Mouse (Mus musculus): ENCODE results near the gene Med12l.

The Med12l gene

DNA sequence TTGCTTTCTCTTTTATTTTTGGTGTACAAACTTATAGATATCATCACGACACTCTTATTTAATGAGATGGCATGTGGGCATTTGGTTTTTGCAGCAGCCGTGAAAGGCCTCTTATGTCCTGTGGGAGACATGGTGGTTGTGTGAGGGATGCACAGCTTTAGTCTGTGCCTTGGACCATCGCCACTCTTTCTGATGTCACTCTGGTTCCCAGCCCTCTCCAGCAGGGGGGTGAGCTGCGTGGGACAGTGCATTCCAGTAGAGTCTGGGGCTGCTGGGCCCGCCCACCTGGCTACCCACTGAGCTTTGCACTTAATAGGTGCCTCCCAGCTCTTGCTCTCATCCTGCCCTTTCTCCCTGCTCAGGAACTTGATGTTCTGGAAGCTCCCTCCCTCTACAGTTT is 175.5 kb downstream of the Med12l start:
- DNase-seq (ENCODE audit: extremely low read depth, insufficient read length, low spot score) = peak; percentile 14

DNA sequence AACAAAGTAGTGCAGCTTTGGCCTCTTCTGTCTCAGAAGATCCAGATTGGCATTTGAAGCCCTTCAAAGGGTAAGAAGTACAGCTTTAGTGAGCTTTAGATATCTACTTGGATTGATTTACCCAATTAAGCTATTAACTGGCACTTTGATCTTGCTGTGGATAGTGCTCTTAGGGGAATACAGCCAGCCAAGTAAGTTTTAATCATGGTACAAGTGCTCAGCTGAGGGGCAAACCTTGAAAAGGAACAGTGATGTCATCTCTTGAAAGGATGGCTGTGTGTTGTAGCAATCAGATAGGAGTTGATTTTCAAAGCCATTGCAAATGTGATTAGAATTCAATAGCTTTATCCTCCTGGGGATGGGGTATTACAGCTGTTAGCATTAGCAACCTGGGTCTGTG is 176.5 kb downstream of the Med12l start:
- no peak for DNase-seq (ENCODE audit: extremely low read depth, insufficient read length, low spot score)

DNA sequence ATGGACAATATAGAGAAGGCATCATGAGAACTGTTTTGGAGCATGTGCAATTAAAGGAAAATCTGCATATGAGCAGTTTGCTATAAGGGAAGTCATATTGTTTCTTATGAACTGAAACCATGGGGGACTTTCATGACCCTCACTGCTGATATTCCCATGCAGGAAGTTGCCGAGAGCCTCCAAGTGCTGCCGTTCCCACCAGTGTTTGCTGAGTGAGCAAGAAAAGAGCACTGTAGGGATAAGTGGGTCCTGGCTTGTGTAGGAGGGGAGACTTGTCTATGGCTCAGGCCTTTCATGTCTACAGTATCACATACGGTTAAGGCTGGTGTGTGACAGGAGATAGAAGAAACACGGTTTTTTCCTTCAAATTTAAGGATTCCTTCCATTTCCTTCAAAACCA is 180.0 kb downstream of the Med12l start:
- no peak for DNase-seq (ENCODE audit: extremely low read depth, insufficient read length, low spot score)

DNA sequence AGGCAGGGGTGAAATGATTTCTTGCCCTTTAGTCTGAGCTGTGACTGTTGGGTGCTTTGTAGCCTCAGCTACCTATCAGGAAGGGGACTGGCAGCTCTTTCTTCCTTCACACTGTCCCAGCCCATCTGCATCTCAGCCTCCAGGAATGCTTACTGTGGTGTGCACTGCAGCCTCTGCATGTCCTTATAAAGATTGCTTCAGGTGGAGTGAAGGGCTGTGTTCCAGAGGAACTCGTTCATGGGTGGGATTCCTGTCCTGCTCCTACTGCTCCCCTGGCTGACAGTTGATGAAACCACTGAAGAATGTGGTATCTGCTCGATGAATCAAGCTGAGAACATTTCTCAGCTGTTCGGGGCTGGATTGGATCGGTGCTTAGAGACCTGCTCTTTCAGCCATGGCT is 181.7 kb downstream of the Med12l start:
- no peak for DNase-seq (ENCODE audit: extremely low read depth, insufficient read length, low spot score)

DNA sequence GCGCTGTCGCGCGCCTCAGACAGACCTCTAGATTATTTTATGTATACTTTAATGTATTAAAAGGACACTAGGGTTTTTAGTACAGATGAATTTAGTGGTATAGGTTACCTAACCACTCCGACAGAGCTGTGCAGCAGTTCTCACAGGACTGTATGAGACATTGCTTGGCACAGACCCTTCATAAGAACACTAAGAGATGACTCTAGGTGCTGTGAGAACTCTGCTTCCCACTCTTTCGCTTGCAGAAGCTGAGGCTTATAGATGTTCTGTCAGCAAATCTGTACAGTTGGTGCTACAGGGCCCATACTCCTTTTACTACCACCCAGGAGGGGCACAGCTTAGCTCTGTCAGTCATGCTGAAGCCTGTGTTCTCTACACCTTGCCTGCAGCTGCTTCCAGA is 186.0 kb downstream of the Med12l start:
- no peak for DNase-seq (ENCODE audit: extremely low read depth, insufficient read length, low spot score)

DNA sequence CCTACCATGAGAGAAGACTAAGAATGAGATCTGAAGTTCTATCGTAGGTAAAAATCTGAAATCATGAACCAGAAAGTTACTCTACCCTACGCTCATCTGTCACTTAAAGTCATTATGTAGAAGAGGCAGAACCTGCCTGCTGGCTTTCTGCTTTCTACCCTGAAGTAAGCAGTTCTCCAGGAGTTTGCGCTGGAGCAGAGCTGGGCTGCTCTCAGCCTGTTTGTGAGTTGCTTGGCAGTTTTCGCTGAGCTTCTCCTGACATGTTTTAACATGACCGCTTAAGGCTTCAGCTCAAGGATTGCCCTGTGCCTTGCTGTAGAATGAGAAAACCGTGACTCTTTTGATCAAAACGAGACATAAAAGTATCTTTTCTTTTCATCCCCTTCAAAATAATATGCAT is 188.5 kb downstream of the Med12l start:
- no peak for DNase-seq (ENCODE audit: extremely low read depth, insufficient read length, low spot score)

DNA sequence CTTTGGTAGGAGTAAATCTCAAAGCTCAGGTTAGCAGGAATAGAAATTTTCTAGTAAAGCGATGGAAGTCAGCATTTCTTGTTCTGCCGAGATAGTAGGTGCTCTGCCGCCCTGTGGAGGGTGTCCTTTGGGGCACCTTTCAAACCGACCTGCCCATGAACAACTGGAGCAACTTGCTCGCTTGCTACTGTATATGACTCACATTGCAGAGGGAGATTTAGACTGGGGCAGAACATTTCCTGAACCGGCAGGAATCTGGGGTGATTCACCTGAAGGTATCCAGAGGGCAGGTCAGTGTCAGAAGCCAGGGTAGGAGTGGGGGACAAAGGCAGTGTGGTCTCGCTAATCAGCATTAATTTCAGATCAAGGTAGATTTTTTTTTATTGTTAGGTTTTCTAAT is 189.3 kb downstream of the Med12l start, which contains the start of gene Gpr87:
Gene Gpr87 (minus strand): TSS at position 167 of the 400 bp plus-strand sequence.
- no peak for DNase-seq (ENCODE audit: extremely low read depth, insufficient read length, low spot score)

DNA sequence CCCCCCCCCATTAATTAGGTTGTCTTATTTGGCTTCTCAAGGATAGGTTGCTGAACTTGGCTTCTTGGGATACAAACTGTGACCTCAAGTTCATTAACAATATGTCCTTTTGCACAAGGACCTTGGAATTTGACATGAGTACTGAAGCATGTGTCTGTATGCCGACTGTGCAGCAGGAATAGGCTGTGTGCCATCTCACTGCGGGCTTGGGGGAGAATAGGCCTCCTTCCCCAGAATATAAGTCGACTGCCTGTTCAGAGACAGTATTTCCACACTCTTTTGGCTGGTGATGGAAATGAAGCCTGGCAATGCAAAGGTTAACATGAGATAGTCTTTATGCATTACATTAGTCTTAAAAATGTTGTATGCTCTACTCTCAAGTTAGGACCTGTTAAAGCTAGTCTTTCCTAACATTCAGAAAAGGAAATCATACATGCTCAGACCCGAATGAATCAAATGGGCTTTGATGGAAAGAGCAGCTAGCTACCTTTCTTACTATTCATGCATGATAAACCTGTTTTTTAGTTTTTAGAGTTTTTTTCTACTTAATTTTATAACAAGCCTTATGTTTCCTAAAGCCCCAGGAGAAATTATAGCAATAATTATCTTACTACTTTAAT is 191.8 kb downstream of the Med12l start:
- DNase-seq (ENCODE audit: extremely low read depth, insufficient read length, low spot score) = no peak

DNA sequence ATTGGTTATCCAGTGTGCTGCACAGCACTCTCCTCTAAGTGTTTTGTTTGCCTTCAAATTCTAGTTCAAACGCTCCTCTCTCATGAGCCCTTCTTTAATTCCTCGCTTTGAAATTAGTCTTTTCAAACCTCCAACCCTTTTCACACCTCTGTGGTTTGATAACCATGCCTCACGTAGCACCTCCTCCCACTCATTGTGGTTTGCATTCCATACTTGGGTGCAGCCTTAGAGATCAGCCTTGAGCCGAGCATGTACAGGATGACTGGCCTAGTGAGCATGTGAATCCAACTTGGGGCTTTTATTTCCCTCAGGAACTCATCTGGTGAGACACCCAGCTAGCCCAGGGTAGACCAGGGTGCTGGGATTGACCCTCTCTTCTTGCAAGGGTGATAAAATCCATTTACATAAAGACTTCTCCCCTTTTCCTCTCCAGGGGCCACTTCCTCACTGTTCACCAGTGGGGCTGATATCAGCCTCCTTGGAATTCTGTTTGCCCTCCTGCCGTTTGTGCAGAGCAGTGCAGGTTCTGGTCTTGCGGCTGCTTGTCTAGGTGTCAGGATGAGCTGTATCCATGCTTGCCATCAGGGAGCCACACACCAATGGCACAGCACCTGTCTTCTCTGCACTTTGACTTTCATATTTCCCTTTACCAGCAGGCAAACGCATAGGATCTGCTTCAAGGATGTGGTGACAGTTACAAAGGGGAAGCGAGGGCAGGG is 198.3 kb downstream of the Med12l start:
- DNase-seq (ENCODE audit: extremely low read depth, insufficient read length, low spot score) = peak; percentile 19

DNA sequence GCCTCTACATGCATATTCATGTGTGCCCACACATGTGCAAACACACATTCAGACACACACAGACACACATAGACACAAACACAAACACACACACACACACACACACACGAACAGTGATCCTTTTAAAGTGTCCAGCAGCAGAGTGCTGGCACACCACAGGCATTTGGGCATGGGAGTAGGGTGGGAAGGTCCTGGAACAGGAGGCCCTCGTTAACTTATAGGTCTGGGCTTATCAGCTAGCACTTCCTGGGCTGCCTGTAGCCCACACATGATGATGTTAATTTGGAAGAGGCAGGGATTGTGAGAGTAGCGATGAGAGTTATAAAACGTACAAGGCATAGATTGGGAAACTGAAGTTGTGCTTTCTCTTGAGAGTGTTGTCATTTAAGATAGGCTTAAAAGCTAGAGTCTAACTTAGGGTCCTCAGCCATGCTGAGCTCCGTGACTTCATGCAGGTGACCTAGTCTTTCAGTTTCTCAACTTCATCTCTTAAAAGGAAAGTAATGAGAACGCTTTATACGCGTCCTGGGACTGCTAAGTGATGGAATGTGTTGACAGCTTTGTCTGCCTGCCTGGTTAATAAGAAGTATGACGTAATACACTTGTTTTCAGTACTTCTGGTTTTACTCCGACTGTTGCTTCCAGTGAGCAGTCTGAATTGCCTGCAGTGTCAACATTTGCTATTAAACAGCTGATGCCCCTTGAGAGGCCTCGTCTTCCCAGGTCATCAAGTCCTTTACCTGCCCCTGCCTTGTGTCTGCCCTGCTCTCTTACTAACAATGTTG is 199.3 kb downstream of the Med12l start:
- no peak for DNase-seq (ENCODE audit: extremely low read depth, insufficient read length, low spot score)

DNA sequence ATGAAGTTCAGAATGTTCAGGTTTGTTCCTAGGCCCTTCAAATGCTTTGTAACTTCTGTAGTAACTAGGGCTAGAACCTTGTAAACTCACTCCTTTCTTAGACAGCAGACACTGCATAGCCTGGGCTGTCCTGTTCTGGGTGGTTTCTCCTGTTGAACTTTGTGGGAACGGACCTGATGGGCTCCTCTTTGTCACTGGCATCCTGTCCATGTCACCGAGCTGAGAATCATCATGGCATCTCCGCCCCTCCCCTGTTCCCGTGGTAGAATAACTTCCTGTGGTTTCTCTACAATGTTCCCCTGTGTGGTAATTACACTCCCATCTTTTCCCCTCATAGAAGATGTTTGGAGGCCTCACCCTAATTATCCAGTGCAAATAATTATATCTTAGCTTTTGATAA is 200.3 kb downstream of the Med12l start:
- no peak for DNase-seq (ENCODE audit: extremely low read depth, insufficient read length, low spot score)

DNA sequence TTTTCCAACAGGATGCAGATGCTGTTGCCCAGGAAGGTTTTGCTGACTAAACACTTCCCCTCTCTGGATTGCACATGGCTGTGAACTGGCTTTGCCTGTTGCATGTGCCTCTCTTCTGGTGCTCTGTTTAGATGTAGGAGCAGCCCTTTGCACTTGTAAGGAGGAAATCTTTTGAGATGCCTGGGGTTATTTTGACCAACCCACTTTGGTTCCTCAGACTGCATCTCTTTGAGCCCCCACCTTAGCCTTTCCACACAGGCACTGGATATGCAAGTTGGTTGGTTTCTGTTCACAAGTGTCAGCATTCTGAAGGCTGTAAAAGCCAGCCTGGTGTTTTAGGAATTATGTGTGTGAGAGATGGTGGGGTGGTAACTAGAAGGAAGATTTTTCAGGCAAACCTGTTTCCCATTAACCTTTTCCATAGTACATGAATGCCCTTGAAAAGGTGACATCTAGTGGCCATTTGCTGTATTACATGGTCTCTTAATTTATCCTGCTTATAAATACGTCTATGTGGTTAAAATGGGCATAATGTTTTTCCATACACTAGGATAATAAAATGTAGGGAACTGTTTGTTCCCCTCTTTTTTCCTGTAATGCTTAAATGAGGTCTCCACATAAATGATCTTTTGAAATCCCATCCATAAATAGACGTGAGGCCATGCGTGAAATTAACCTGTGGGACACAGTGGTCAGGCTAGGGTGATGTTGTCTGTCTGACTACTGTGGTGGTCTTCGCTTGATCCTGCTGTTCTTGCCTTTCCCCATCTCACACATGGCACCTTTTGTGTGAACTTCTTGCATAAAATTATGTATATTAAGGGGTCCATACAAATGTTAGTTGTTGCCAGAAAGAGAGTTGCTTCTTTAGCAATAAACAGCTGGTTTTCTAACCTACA is 203.3 kb downstream of the Med12l start:
- DNase-seq (ENCODE audit: extremely low read depth, insufficient read length, low spot score) = no peak

DNA sequence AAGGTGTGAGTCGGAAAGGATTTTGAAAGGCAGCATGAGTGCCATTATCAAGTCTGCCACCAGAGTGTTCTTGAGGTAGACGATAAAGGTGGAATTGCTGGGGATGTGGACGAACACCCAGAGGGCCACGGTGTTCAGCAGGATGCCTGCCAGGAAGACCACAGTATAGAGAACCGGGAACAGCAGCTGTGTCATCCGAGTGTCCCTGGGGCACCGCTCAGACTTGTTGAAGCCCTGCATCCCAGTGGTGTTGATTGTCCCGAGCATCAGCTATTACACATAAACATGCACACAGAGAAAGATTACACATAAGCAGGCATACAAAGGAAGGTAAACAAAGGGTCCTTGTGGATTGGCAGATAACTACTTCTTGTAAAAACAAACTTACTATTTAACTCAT is 204.5 kb downstream of the Med12l start:
- DNase-seq (ENCODE audit: extremely low read depth, insufficient read length, low spot score) = no peak

DNA sequence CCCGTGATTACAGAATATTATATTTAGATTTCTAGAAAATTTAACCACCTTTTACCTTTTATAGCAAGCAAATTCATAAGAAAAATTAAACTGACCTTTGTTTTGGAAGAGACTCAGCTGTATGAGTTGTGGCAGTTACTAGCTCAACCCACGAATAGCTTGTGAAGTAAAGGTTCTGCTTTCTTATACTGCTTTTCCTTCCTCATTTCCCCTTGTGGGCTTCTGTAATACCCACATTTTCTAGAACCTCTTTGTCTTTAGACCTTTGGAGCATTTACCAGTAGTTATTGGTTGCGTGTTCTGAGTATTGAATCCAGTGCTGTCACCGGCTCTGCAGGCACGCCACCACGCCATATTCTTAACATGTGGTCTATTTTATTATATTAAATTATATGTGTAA is 205.1 kb downstream of the Med12l start, which contains the start of gene P2ry13:
Gene P2ry13 (minus strand): TSS at position 156 of the 400 bp plus-strand sequence.
- no peak for DNase-seq (ENCODE audit: extremely low read depth, insufficient read length, low spot score)

DNA sequence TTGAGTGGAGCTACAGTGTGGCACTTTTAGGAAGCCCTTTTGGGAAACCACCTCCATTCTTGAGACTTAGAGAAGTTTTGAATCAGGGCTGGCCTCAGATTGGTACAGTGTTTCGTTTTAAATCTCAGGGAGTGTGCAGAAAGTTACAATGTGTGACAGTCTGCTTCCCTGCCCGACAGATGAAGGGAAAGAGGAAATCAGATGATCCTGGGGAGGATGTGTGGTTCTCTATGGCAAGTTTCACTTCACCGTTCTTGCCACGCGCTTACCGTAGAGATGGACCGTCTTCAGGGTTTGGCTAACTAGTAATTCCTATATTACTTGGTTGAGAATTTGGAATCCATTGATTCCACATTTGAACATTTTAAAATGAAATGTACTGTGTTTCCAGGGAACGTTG is 206.2 kb downstream of the Med12l start:
- no peak for DNase-seq (ENCODE audit: extremely low read depth, insufficient read length, low spot score)

DNA sequence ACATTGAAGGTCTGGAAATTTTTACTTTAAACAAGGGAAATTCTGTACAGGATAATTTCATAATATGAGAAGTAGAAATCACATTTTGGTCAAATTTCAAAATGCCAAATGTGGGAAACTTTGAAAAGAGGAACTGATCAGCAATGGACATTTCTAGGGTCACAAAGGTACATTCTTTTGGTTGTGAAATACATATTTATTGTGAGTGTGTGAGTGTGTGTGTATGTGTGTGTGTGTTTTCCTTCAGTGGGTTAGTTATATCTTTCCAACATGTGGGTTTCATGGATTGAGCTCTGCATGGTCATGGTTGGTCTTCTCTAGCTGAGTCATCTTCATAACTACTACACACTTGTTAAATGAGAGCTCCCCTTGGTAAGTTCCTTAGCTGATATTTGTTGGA is 206.8 kb downstream of the Med12l start:
- DNase-seq (ENCODE audit: extremely low read depth, insufficient read length, low spot score) = no peak

DNA sequence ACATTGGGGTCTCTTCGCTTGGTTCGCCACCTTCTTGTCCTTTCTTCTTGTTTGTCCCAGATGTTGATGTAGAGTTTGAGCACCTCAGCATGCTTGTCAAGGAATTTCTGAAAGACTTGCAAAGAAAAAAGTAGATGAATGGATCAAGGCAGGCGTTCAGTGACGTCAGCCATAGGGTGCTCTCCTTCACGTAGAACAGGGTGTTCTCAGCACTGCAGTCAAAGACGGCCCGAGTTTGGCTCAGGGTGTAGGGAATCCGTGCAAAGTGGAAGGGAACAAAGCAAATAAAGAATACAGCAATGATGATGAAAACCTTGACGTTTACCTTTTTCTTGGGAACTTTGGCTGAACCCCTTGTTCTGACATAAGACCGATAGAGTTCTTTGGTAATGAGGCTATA is 211.6 kb downstream of the Med12l start:
- DNase-seq (ENCODE audit: extremely low read depth, insufficient read length, low spot score) = no peak

DNA sequence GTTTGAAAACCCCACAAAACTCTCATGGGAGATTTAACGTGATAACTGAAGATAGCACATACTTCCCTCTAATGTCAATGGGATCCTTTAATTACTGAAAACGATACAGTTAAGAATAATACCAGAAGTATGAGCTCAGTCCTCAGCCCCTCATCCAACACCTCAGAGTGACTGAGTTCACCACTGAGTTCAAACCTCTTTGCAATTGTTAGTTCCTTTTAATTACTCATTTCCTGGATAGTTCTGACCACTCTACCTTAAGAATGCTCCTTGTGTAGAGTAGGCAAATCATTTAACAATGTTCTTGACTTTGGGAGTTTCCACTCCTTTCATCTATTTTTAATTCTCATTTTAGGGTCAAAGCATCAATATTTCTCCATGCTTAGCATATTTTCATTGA is 213.7 kb downstream of the Med12l start:
- DNase-seq (ENCODE audit: extremely low read depth, insufficient read length, low spot score) = no peak

DNA sequence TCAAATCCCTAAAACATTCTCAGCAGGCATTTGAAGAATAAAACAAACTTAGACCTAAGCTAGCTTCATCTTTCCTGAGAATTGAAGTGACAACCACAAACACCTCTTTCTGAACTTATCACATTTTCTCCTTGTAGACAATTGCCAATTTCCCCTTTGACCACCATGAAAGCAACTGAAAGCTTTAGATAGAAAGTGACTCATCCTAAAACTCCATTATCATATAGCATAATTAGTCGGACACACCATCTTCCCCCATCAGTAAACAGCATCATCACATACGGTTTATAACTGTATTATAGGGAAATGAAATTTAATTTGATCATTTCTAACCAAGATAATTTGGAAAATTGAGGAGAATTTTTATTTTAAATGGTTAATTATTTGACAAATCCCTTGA is 216.7 kb downstream of the Med12l start:
- no peak for DNase-seq (ENCODE audit: extremely low read depth, insufficient read length, low spot score)

DNA sequence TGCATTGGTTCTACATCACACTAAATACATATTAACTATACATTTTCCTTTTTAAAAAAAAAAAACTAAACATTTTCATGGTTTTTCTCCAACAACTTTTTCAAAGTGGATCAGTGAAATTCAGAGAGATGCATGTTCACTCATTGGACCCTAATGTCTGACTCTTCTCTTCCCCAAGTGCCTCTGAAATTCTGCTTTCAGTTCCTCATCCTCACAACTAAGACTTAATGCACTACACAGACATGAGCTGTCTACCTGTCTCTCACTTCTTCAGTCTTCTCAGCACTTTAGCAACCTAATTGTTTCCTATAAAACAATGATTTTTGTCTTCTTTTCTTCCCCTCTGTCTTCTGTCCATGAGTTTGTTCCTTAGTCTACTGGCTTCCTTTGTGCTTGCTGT is 219.8 kb downstream of the Med12l start:
- DNase-seq (ENCODE audit: extremely low read depth, insufficient read length, low spot score) = no peak

DNA sequence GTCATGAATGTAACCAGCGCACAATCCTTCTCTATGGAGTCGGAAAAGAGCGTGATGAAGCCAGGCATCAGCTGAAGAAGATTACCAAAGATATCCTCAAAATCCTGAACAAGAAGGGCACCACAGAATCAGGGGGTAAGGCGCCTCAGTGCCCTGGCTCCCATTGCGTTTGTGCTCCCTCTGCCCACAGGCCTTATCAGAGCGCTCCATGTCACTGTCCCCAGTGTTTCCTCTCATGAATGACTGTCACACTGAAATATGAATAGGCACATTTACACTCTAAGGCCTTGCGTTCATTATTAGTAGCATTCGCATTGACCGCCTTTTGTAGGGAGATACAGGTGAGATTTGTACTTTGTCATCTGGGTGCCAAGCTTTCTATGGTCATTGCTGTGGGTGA is 222.1 kb downstream of the Med12l start:
- no peak for DNase-seq (ENCODE audit: extremely low read depth, insufficient read length, low spot score)

Data from 3134 (cell line).